ENCODE assay signal across 14 mouse cellular contexts in the genomic region with DNA sequence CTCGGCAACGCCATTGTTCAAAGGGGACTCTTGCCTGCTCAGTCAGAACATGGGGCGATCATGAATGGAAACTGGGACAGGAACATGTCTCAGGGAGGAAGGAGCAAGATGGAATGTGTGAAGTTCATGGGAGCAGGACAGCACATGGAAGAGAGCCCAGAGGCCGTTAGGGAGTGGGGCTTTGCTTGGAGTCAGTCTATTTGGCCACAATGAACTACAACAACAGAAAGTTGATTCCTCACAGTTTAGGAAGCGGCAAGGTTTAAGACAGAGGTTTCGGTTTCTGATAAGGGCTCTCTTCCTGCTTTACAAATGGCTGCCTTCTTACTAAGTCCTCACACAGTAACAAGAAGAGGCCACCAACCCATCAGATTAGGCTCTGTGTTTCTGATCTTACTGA. TPM values are rescaled to one million over a fixed set of nuclear protein-coding genes. Genes with fewer than 3 reads are reported as not detected.
DNase-seq lines count a peak whose midpoint lies in the region; ATAC-seq and TF ChIP-seq lines count a peak whose summit lies in the region.
"Had no signal": no experiment of that assay in that cellular context is flagged by ENCODE, and none has a peak within 500 bp of the region (broad histone marks: within the 10 kb centered on the region; RNA-seq: fewer than 3 reads in every experiment).

No protein-coding gene starts in this region.

- no peak overlapping the region for H3K4me3 ChIP-seq in heart, postnatal 0 days (ENCODE audit: low read depth, low read length)
- no peak overlapping the region for H3K4me3 ChIP-seq in lung, adult 2 months (replicated peaks; ENCODE audit: extremely low read depth, low read depth, low read length)
- H3K4me3 ChIP-seq: forebrain, embryonic 15.5 days; hindbrain, embryonic 12.5 days; midbrain, embryonic 13.5 days had no signal

- H3K9ac ChIP-seq in heart, postnatal 0 days (replicated peaks; ENCODE audit: low read depth, low read length): no peak overlapping the region
- H3K9ac ChIP-seq: forebrain, embryonic 15.5 days; hindbrain, embryonic 12.5 days; liver, postnatal 0 days; midbrain, embryonic 13.5 days had no signal

- DNase-seq in heart, postnatal 0 days (ENCODE audit: low spot score): peak; percentile 5
- DNase-seq in heart, adult 8-10 months (ENCODE audit: low spot score): no peak
- DNase-seq in lung, postnatal 10 days: peak; percentile 53
- no peak for DNase-seq in lung, adult 2 months
- DNase-seq: cerebellum, adult 18-20 months; liver, postnatal 0 days; right cerebral cortex, postnatal 25 days had no signal

- H3K9me3 ChIP-seq in heart, postnatal 0 days (replicated peaks; ENCODE audit: control insufficient read depth, low read length): no peaks in the 10 kb centered on the region
- H3K9me3 ChIP-seq: forebrain, embryonic 15.5 days; hindbrain, embryonic 12.5 days; midbrain, embryonic 13.5 days had no signal

- no peak for ATAC-seq in heart, postnatal 0 days (ENCODE audit: insufficient read depth, low read depth)
- ATAC-seq in common myeloid progenitor, adult 5-6 weeks (replicated peaks; ENCODE audit: low read depth, poor library complexity, severe bottlenecking): peak; percentile 45; the same call in 1 of the 2 replicates
- 0 out of 2 replicates have a peak, but pooled peaks have one; percentile 31 for ATAC-seq in megakaryocyte progenitor cell, adult 5-6 weeks (replicated peaks; ENCODE audit: poor library complexity)
- ATAC-seq in megakaryocyte-erythroid progenitor cell, adult 5-6 weeks (replicated peaks; ENCODE audit: low FRiP score, low TSS enrichment, poor library complexity, severe bottlenecking): no peak
- ATAC-seq: forebrain, embryonic 15.5 days; liver, postnatal 0 days; midbrain, embryonic 13.5 days; Patski had no signal

- no peak for TF ChIP-seq POLR2A in lung, adult 2 months (IDR thresholded peaks at IDR 0.05; ENCODE audit: borderline replicate concordance, extremely low read depth, low read depth, low read length)

- 0 out of 2 replicates have a peak, but pooled peaks cover 7% of the 10 kb centered on the region for H3K36me3 ChIP-seq in heart, postnatal 0 days (replicated peaks; ENCODE audit: control insufficient read depth, insufficient read depth, low read length)
- H3K36me3 ChIP-seq: forebrain, embryonic 15.5 days; hindbrain, embryonic 12.5 days had no signal

- H3K4me2 ChIP-seq in heart, postnatal 0 days (ENCODE audit: low read depth, low read length): no peak overlapping the region
- H3K4me2 ChIP-seq: forebrain, embryonic 15.5 days; hindbrain, embryonic 12.5 days; midbrain, embryonic 13.5 days had no signal

- TF ChIP-seq CTCF in heart, postnatal 0 days (IDR thresholded peaks at IDR 0.05; ENCODE audit: low read depth): no peak
- TF ChIP-seq CTCF in lung, adult 2 months (IDR thresholded peaks at IDR 0.05; ENCODE audit: insufficient read depth, low read length): no peak

- no peak for TF ChIP-seq EP300 in heart, postnatal 0 days (IDR thresholded peaks at IDR 0.05; ENCODE audit: low read depth)

- H3K4me1 ChIP-seq in heart, postnatal 0 days (ENCODE audit: control insufficient read depth, insufficient read depth): peaks cover 7% of the 10 kb centered on the region
- H3K4me1 ChIP-seq in lung, adult 2 months (ENCODE audit: control insufficient read depth, insufficient read depth, low read length): peaks cover 3% of the 10 kb centered on the region; the same call in 1 of the 2 replicates
- H3K4me1 ChIP-seq: forebrain, embryonic 15.5 days; midbrain, embryonic 13.5 days had no signal

- no peaks in the 10 kb centered on the region for H3K27me3 ChIP-seq in heart, postnatal 0 days (ENCODE audit: control insufficient read depth, insufficient read depth, low read length)
- H3K27me3 ChIP-seq: forebrain, embryonic 15.5 days; hindbrain, embryonic 12.5 days; midbrain, embryonic 13.5 days; Patski had no signal

- peak overlapping the region; percentile 12; the same call in 1 of the 2 replicates for H3K27ac ChIP-seq in heart, postnatal 0 days (ENCODE audit: low read depth)
- H3K27ac ChIP-seq: forebrain, embryonic 15.5 days; hindbrain, embryonic 12.5 days; midbrain, embryonic 13.5 days had no signal

- WGBS in heart, postnatal 0 days: 69% methylated on average over 6 of the region's 6 CpGs
- WGBS in lung, adult 2 months: 61% methylated on average over 6 of the region's 6 CpGs

RNA-seq across cellular contexts. Expression of gene Ndrg3, which starts 24.5 kb away (rescaled TPM):
- 21.9 and 27.2 TPM in 2 replicates for total RNA-seq in heart, postnatal 0 days (2014; rRNA removed; ENCODE audit: low replicate concordance)
- 16.2 and 17.1 TPM in 2 replicates for polyA plus RNA-seq in heart, postnatal 0 days (2015; fragmentation: Nextera tagmentation; extraction: Ambion mirVana)
- total RNA-seq in heart, adult 8-10 months (2022): 10 to 100 TPM; 21.7 to 24.5 (median 22.1) TPM
- 32.9 and 41.7 TPM in 2 replicates for polyA plus RNA-seq in lung, adult 2 months (2012; rRNA removed)
- total RNA-seq in common myeloid progenitor, adult 5-6 weeks (2017): 41.5 and 42.7 TPM in 2 replicates
- 24.9 and 27.1 TPM in 2 replicates for total RNA-seq in megakaryocyte progenitor cell, adult 5-6 weeks (2015)
- 24.2 and 28.5 TPM in 2 replicates for total RNA-seq in megakaryocyte progenitor cell, adult 5-6 weeks (2017)
- total RNA-seq in megakaryocyte-erythroid progenitor cell, adult 5-6 weeks (2014; fragmentation: Nextera tagmentation): 29.3 and 32.0 TPM in 2 replicates
- 26.6 and 35.7 TPM in 2 replicates for total RNA-seq in megakaryocyte-erythroid progenitor cell, adult 5-6 weeks (2017)

RNA-seq across cellular contexts. Expression of gene Dsn1, which starts 39.6 kb away (rescaled TPM):
- 28.2 and 47.4 TPM in 2 replicates for total RNA-seq in heart, postnatal 0 days (2014; rRNA removed; ENCODE audit: low replicate concordance)
- 13.8 TPM in 2 replicates for polyA plus RNA-seq in heart, postnatal 0 days (2015; fragmentation: Nextera tagmentation; extraction: Ambion mirVana)
- total RNA-seq in heart, adult 8-10 months (2022): 1 to 10 TPM; 1.1 to 2.2 (median 1.6) TPM
- 1.2 and 1.8 TPM in 2 replicates for polyA plus RNA-seq in lung, adult 2 months (2012; rRNA removed)
- total RNA-seq in common myeloid progenitor, adult 5-6 weeks (2017): 29.0 and 42.4 TPM in 2 replicates
- total RNA-seq in megakaryocyte progenitor cell, adult 5-6 weeks (2015): 15.0 and 17.1 TPM in 2 replicates
- total RNA-seq in megakaryocyte progenitor cell, adult 5-6 weeks (2017): 68.2 and 78.2 TPM in 2 replicates
- total RNA-seq in megakaryocyte-erythroid progenitor cell, adult 5-6 weeks (2014; fragmentation: Nextera tagmentation): 31.8 and 35.1 TPM in 2 replicates
- 34.1 and 93.4 TPM in 2 replicates for total RNA-seq in megakaryocyte-erythroid progenitor cell, adult 5-6 weeks (2017)

Comparison
In these comparisons a context has a peak if more than half of its experiments do, and no peak if none do; other contexts are left out.
1. DNase-seq: peak in heart, postnatal 0 days (single experiment) and lung, postnatal 10 days (single experiment); none in heart, adult 8-10 months (single experiment) and lung, adult 2 months (single experiment).
2. ATAC-seq: peak in common myeloid progenitor, adult 5-6 weeks (single experiment) and megakaryocyte progenitor cell, adult 5-6 weeks (single experiment); none in heart, postnatal 0 days (single experiment) and megakaryocyte-erythroid progenitor cell, adult 5-6 weeks (single experiment).